Mouse (Mus musculus): Measurements from ENCODE around the gene Rhpn2. TPM values are rescaled to one million over a fixed set of nuclear protein-coding genes. Genes with fewer than 3 reads are reported as not detected.
"Not testable (repeated sequence)": the region's sequence is repeated elsewhere in the genome, so short reads cannot be mapped to it uniquely, and the experiment has no call there.

Gene Rhpn2
- 5.2 and 6.6 TPM in 2 replicates for polyA plus RNA-seq (2015; fragmentation: Nextera tagmentation; extraction: Ambion mirVana)

GRCm38 (mm10) chr7:35333692-35334526 lies at the start of gene Rhpn2:
TSS of gene Rhpn2 (plus strand) at chr7:35334170.
- Histone ChIP-seq H3K4me2 (peak within 1 kb of the TSS; percentile 100), H3K4me1 (replicated peaks) (peaks cover 18% of the 10 kb centered on the region), H3K9ac (peak within 1 kb of the TSS; percentile 66), H3K27me3 (peaks cover 22% of the 10 kb centered on the region), H3K4me3 (peak within 1 kb of the TSS; percentile 63), H3K27ac (peak within 1 kb of the TSS; percentile 67), H3K9me3 (replicated peaks) (no peaks in the 10 kb centered on the region), H3K36me3 (no peaks in the 10 kb centered on the region)
- peak; percentile 97 for ATAC-seq (replicated peaks; ENCODE audit: insufficient number of reproducible peaks, insufficient read depth, low FRiP score, low read depth)
- WGBS = 1% methylated on average over 52 of the region's 52 CpGs

DNA sequence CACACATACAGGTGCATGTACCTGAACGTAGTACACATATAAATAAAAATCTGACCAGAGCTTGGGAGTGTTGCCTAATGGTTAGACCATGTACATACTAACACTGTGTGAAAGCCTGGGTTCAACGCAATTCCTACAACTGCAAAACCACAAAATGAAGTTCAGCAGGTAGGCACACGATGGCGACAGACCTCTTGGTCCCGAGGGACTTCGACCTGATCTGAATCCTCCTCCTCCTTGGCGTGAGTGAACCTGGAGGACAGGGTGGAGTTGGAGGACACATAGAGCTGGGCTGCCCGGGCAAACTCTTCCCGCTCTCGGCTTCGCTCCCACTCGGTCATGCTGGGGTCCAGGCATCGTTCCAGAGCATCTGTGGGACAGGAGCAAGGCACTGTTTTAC lies 40.5 kb upstream of the Rhpn2 start:
- WGBS = 85% methylated on average over 13 of the region's 13 CpGs
- no peaks in the 10 kb centered on the region for H3K4me1 ChIP-seq (replicated peaks)
- no peaks in the 10 kb centered on the region for H3K9me3 ChIP-seq (replicated peaks)
- H3K9ac ChIP-seq = no peak overlapping the region
- peaks cover 80% of the 10 kb centered on the region for H3K36me3 ChIP-seq
- no peaks in the 10 kb centered on the region for H3K27me3 ChIP-seq
- no peak overlapping the region for H3K4me2 ChIP-seq
- no peak for ATAC-seq (replicated peaks; ENCODE audit: insufficient number of reproducible peaks, insufficient read depth, low FRiP score, low read depth)
- no peak overlapping the region for H3K4me3 ChIP-seq
- H3K27ac ChIP-seq = no peak overlapping the region

DNA sequence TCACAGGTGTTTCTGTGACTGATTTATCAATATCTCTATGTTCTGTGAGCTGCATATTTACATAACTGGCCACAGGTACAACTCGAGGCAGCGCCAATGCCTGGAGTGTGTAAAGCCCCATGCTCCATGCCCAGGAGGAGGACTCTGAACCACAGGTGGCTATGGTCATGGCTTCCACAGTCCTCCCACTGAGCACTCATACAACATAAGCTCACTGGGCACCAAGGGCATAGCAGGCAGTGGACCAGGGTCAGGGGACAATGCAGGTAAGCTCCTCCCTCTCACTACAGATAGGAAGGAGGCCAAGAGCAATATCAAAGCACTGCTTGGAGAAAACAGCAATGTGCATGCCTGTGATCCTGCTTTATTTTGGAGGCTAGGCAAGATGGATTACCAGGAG lies 38.3 kb upstream of the Rhpn2 start:
- H3K27ac ChIP-seq = no peak overlapping the region
- ATAC-seq (replicated peaks; ENCODE audit: insufficient number of reproducible peaks, insufficient read depth, low FRiP score, low read depth) = no peak
- 89% methylated on average over 2 of the region's 2 CpGs for WGBS
- H3K4me1 ChIP-seq (replicated peaks) = no peaks in the 10 kb centered on the region
- no peak overlapping the region for H3K4me3 ChIP-seq
- no peaks in the 10 kb centered on the region for H3K27me3 ChIP-seq
- H3K4me2 ChIP-seq = no peak overlapping the region
- H3K9me3 ChIP-seq (replicated peaks) = no peaks in the 10 kb centered on the region
- H3K9ac ChIP-seq = no peak overlapping the region
- H3K36me3 ChIP-seq = peaks cover 66% of the 10 kb centered on the region

DNA sequence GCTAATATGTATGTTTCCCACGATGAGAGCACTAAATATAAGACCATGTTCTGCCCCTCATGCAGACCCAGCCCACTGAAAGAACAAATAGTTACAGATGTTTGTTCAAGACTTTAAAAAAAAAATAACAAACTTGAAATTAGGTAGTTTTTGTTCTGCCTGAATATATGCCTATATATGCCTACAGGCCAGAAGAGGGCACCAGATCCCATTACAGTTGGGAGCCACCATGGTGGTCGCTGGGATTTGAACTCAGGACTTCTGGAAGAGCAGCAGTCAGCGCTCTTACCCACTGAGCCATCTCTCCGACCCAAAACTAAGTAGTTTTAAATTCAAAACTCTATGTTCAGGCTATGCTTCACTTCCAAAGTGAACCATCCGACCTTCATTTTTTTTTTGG lies 36.1 kb upstream of the Rhpn2 start:
- Histone ChIP-seq H3K9me3 (replicated peaks) (no peaks in the 10 kb centered on the region), H3K4me1 (replicated peaks) (no peaks in the 10 kb centered on the region), H3K27me3 (no peaks in the 10 kb centered on the region), H3K36me3 (peaks cover 65% of the 10 kb centered on the region), H3K4me2 (no peak overlapping the region), H3K27ac (no peak overlapping the region), H3K9ac (no peak overlapping the region), H3K4me3 (no peak overlapping the region)
- WGBS = 83% methylated on average over 5 of the region's 5 CpGs
- ATAC-seq (replicated peaks; ENCODE audit: insufficient number of reproducible peaks, insufficient read depth, low FRiP score, low read depth) = no peak

GRCm38 (mm10) chr7:35299656-35300055 lies 34.3 kb upstream of the Rhpn2 start:
- Histone ChIP-seq H3K4me1 (replicated peaks) (no peaks in the 10 kb centered on the region), H3K36me3 (peaks cover 56% of the 10 kb centered on the region), H3K4me3 (no peak overlapping the region), H3K4me2 (no peak overlapping the region), H3K9ac (no peak overlapping the region), H3K9me3 (replicated peaks) (no peaks in the 10 kb centered on the region), H3K27me3 (no peaks in the 10 kb centered on the region), H3K27ac (no peak overlapping the region)
- no peak for ATAC-seq (replicated peaks; ENCODE audit: insufficient number of reproducible peaks, insufficient read depth, low FRiP score, low read depth)
- WGBS = 71% methylated on average over 8 of the region's 8 CpGs

DNA sequence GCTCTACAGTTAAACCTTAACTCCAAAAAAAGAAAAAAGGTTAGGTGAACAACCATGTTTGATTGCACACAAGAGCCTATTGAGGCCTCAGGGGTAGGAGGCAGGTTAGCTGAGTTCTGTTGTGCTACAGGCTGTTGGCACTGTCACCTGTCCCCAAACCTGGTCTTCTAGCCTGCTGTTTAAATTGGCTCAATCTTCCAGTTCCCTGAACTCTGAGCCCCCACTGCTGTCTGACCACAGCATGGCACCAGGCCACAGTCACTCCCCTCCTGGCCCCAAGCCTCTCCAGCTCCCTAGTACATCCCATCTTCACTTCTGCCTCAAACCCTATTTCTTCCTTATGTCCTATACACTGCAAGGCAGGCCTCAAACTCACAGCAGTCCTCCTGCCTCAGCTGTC lies 33.2 kb upstream of the Rhpn2 start:
- H3K27me3 ChIP-seq = no peaks in the 10 kb centered on the region
- no peak overlapping the region for H3K9ac ChIP-seq
- H3K4me2 ChIP-seq = no peak overlapping the region
- no peak for ATAC-seq (replicated peaks; ENCODE audit: insufficient number of reproducible peaks, insufficient read depth, low FRiP score, low read depth)
- no peak overlapping the region for H3K4me3 ChIP-seq
- H3K9me3 ChIP-seq (replicated peaks) = no peaks in the 10 kb centered on the region
- H3K27ac ChIP-seq = no peak overlapping the region
- peaks cover 55% of the 10 kb centered on the region for H3K36me3 ChIP-seq
- H3K4me1 ChIP-seq (replicated peaks) = no peaks in the 10 kb centered on the region

DNA sequence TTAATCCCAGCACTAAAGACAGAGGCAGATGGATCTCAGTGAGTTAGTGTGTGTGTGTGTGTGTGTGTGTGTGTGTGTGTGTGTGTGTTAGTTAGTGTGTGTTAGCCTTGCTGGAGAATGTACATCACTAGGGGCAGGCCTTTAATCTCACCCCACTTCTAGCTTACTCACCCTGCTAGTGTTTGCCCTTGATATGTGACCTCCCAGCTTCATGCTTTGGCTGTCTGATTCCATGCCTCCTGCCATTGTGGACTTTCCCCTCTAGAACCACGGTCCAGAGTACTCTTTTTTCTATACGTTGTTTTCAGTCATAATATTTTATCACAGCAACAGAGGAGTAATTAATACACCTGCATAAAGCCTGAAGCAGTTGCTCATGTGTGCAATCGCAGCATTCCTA lies 22.8 kb upstream of the Rhpn2 start:
- H3K9ac ChIP-seq = no peak overlapping the region
- no peaks in the 10 kb centered on the region for H3K4me1 ChIP-seq (replicated peaks)
- no peaks in the 10 kb centered on the region for H3K27me3 ChIP-seq
- 87% methylated on average over 3 of the region's 3 CpGs for WGBS
- H3K36me3 ChIP-seq = peaks cover 25% of the 10 kb centered on the region
- H3K27ac ChIP-seq = no peak overlapping the region
- H3K4me3 ChIP-seq = no peak overlapping the region
- H3K9me3 ChIP-seq (replicated peaks) = no peaks in the 10 kb centered on the region
- no peak for ATAC-seq (replicated peaks; ENCODE audit: insufficient number of reproducible peaks, insufficient read depth, low FRiP score, low read depth)
- H3K4me2 ChIP-seq = no peak overlapping the region

GRCm38 (mm10) chr7:35314156-35314555 lies 19.8 kb upstream of the Rhpn2 start:
- H3K27ac ChIP-seq = no peak overlapping the region
- no peak overlapping the region for H3K4me3 ChIP-seq
- H3K9me3 ChIP-seq (replicated peaks) = no peaks in the 10 kb centered on the region
- peaks cover 10% of the 10 kb centered on the region for H3K36me3 ChIP-seq
- ATAC-seq (replicated peaks; ENCODE audit: insufficient number of reproducible peaks, insufficient read depth, low FRiP score, low read depth) = no peak
- peaks cover 12% of the 10 kb centered on the region for H3K4me1 ChIP-seq (replicated peaks)
- no peak overlapping the region for H3K9ac ChIP-seq
- no peaks in the 10 kb centered on the region for H3K27me3 ChIP-seq
- no peak overlapping the region for H3K4me2 ChIP-seq

GRCm38 (mm10) chr7:35317729-35318609 lies 16.0 kb upstream of the Rhpn2 start, which contains the start of gene Gpatch1:
TSS of gene Gpatch1 (minus strand) at chr7:35318440.
- peak within 1 kb of the TSS; percentile 84 for H3K4me3 ChIP-seq

DNA sequence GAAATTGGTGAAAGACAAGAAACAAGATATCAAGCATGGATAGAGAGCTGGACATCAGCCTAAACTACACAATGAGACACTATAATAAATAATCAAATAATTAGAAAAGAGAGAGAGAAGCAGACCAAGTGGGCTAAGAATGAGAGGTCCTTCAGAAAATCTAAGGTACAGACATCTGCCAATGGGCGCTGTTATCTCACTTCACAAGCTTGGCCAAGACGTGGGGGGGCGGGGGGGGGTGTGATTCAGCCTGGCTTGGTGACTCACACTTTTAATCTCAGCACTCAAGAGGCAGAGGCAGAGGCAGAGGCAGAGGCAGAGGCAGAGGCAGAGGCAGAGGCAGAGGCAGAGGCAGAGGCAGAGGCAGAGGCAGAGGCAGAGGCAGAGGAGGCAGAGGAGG lies 14.7 kb upstream of the Rhpn2 start:
- not testable (repeated sequence) for H3K27me3 ChIP-seq; H3K4me2 ChIP-seq; ATAC-seq (replicated peaks; ENCODE audit: insufficient number of reproducible peaks, insufficient read depth, low FRiP score, low read depth); H3K27ac ChIP-seq; H3K9ac ChIP-seq; H3K9me3 ChIP-seq (replicated peaks); H3K4me3 ChIP-seq; H3K36me3 ChIP-seq
- WGBS = 44% methylated on average over 3 of the region's 3 CpGs
- peaks cover 16% of the 10 kb centered on the region for H3K4me1 ChIP-seq (replicated peaks)

More at GRCm38 (mm10) chr7:35317729-35318609, 16.0 kb upstream of the Rhpn2 start, which contains the start of gene Gpatch1:
- Histone ChIP-seq H3K27me3 (no peaks in the 10 kb centered on the region), H3K9me3 (replicated peaks) (no peaks in the 10 kb centered on the region), H3K4me1 (replicated peaks) (peaks cover 14% of the 10 kb centered on the region), H3K36me3 (no peaks in the 10 kb centered on the region), H3K27ac (peak within 1 kb of the TSS; percentile 77), H3K9ac (peak within 1 kb of the TSS; percentile 84), H3K4me2 (peak within 1 kb of the TSS; percentile 69)
- peak; percentile 66; the same call in 1 of the 2 replicates for ATAC-seq (replicated peaks; ENCODE audit: insufficient number of reproducible peaks, insufficient read depth, low FRiP score, low read depth)
- 1% methylated on average over 39 of the region's 39 CpGs for whole genome bisulfite sequencing

DNA sequence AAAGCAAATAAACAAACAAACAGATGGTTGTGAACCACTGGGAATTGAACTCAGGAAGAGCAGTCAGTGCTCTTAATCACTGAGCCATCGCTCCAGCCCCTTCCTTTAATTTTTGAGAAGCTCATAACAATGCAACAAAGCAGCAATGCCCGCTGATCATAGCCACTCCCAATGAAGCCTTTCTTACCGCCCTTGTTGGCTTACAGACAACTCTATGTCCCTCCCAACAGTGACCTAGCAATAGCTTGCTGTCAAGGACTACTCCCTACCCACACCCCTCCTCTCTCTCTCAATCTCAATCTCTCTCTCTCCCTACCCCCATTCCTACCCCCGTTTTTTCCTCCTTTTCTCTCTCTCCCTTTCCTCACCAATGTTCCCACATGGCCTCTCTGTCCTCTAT lies 14.2 kb upstream of the Rhpn2 start:
- H3K9ac ChIP-seq = no peak overlapping the region
- no peak for ATAC-seq (replicated peaks; ENCODE audit: insufficient number of reproducible peaks, insufficient read depth, low FRiP score, low read depth)
- 75% methylated on average over 4 of the region's 4 CpGs for WGBS

More for the DNA sequence above, 14.2 kb upstream of the Rhpn2 start:
- peaks cover 16% of the 10 kb centered on the region for H3K4me1 ChIP-seq (replicated peaks)
- no peak overlapping the region for H3K27ac ChIP-seq
- H3K4me2 ChIP-seq = no peak overlapping the region
- H3K9me3 ChIP-seq (replicated peaks) = no peaks in the 10 kb centered on the region
- H3K36me3 ChIP-seq = no peaks in the 10 kb centered on the region
- H3K27me3 ChIP-seq = no peaks in the 10 kb centered on the region
- no peak overlapping the region for H3K4me3 ChIP-seq

Measured in heart, embryonic 15.5 days (tissue).